ENCODE assay signal across 15 mouse cellular contexts in genomic region chr11:48808304-48808646, GRCm38 (mm10).
"Had no signal": no experiment of that assay in that cellular context is flagged by ENCODE, and none has a peak within 500 bp of the region (broad histone marks: within the 10 kb centered on the region; RNA-seq: fewer than 3 reads in every experiment).

No protein-coding gene starts in this region.

- H3K9ac ChIP-seq: intestine, embryonic 15.5 days; liver, embryonic 13.5 days; lung, embryonic 14.5 days; midbrain, embryonic 12.5 days; midbrain, embryonic 15.5 days; neural tube, embryonic 12.5 days; neural tube, embryonic 15.5 days had no signal

- H3K4me1 ChIP-seq: intestine, embryonic 15.5 days; midbrain, embryonic 12.5 days; neural tube, embryonic 12.5 days had no signal

- DNase-seq: kidney, adult 11 months; kidney, adult 8-10 months; kidney, postnatal 14 days; liver, embryonic 13.5 days; liver, postnatal 0 days; right cerebral cortex, adult 18-20 months; right cerebral cortex, postnatal 4 days; thymus, postnatal 25 days had no signal

- H3K27ac ChIP-seq: macrophage; neural tube, embryonic 12.5 days; neural tube, embryonic 15.5 days had no signal

- H3K27me3 ChIP-seq: intestine, embryonic 15.5 days; liver, embryonic 13.5 days; midbrain, embryonic 12.5 days; midbrain, embryonic 15.5 days; neural tube, embryonic 12.5 days; neural tube, embryonic 15.5 days had no signal

- H3K4me3 ChIP-seq: intestine, embryonic 15.5 days; liver, embryonic 13.5 days; midbrain, embryonic 12.5 days; midbrain, embryonic 15.5 days; neural tube, embryonic 12.5 days; neural tube, embryonic 15.5 days had no signal

- H3K9me3 ChIP-seq: intestine, embryonic 15.5 days; liver, embryonic 13.5 days; midbrain, embryonic 12.5 days; midbrain, embryonic 15.5 days; neural tube, embryonic 12.5 days; neural tube, embryonic 15.5 days had no signal

- H3K4me2 ChIP-seq: intestine, embryonic 15.5 days; liver, embryonic 13.5 days; lung, embryonic 14.5 days; midbrain, embryonic 12.5 days; midbrain, embryonic 15.5 days; neural tube, embryonic 12.5 days; neural tube, embryonic 15.5 days had no signal
